Mouse (Mus musculus) cortical plate, adult 2 months (tissue): ENCODE results near the gene Tcp11x2. TPM values are rescaled to one million over a fixed set of nuclear protein-coding genes. Genes with fewer than 3 reads are reported as not detected.

Source experiments
- H3K27ac ChIP-seq: fragments of 200-500 bp; 2 replicates; pipeline ENCODE4 v1.5.1; 2012; ENCODE audit warnings: low read length, control low read depth, inconsistent platforms; ENCODE audit not compliant: insufficient read depth
- H3K4me1 ChIP-seq: fragments of 200-500 bp; 2 replicates; pipeline ENCODE4 v1.6.1; 2011; ENCODE audit warnings: low read length; ENCODE audit not compliant: control insufficient read depth, insufficient read depth
- H3K4me3 ChIP-seq: fragments of 200-500 bp; 2 replicates; pipeline ENCODE4 v1.5.1; 2011; ENCODE audit warnings: mild to moderate bottlenecking, low read length, control low read depth; ENCODE audit not compliant: insufficient read depth
- CTCF ChIP-seq: fragments of 200-500 bp; IDR thresholded peaks from 2 replicates; pipeline ENCODE4 v1.5.1; 2011; ENCODE audit warnings: mild to moderate bottlenecking, control low read depth, low read length; ENCODE audit not compliant: insufficient read depth; ENCODE audit errors: extremely low read depth
- POLR2A ChIP-seq: fragments of 200-500 bp; IDR thresholded peaks from 2 replicates; pipeline ENCODE4 v1.6.1; 2011; ENCODE audit warnings: mild to moderate bottlenecking, low read length, control low read depth; ENCODE audit not compliant: insufficient read depth; ENCODE audit errors: extremely low read depth
- polyA plus RNA-seq: library from polyadenylated mRNA; depleted of rRNA; stranded (reverse); fragments of >200 nt; gene quantifications from 2 replicates; pipeline ENCODE4 v1.2.3, GENCODE M21; 2012; rRNA removed

Tcp11x2 gene
- polyA plus RNA-seq, result not detected in 2 replicates

DNA sequence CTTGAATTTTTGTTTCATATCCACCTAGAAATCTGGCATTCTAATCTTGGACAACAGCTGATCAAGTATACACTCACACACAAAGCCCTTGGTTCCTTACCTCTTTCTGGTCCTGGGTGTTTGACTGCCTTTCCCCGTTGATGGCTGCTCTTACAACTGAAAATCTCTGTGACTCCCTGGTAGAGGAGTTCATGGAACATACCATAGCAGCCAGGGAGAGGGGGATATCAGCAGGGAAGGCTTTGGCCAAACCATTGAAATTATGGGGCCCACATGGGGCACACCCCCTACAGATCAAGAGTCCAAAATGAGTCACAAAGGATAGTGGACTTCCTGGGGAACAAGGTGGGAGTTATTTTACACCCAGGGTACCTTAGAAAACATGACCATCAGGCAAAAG, at the start of gene Tcp11x2:
Gene Tcp11x2, minus strand, starts transcription at position 158 of the 400 bp plus-strand sequence.
- H3K4me1 ChIP-seq, result no peaks in the 10 kb centered on the region
- TF ChIP-seq POLR2A (no peak), CTCF (no peak)
- H3K4me3 ChIP-seq, result no peak within 1 kb of the TSS
- H3K27ac ChIP-seq, result no peak within 1 kb of the TSS

DNA sequence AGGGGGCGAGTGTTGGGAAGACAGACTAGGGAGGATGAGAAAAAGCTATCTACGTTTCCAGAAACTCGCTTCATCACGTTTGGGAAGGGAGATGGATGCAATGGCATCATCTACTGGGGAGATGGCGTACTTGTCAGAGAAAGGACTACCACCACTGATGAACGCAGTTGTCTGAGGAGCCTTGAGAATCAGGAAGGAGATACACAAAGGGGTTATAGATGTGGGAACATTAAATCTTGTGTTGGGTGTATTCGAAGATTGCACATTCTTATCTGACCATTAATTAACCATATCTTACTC, 49.4 kb upstream of the Tcp11x2 start:
- TF ChIP-seq POLR2A (no peak), CTCF (no peak)
- Histone ChIP-seq H3K27ac (peak overlapping the region; percentile 53; the same call in 1 of the 2 replicates), H3K4me3 (peak overlapping the region; percentile 91)

DNA sequence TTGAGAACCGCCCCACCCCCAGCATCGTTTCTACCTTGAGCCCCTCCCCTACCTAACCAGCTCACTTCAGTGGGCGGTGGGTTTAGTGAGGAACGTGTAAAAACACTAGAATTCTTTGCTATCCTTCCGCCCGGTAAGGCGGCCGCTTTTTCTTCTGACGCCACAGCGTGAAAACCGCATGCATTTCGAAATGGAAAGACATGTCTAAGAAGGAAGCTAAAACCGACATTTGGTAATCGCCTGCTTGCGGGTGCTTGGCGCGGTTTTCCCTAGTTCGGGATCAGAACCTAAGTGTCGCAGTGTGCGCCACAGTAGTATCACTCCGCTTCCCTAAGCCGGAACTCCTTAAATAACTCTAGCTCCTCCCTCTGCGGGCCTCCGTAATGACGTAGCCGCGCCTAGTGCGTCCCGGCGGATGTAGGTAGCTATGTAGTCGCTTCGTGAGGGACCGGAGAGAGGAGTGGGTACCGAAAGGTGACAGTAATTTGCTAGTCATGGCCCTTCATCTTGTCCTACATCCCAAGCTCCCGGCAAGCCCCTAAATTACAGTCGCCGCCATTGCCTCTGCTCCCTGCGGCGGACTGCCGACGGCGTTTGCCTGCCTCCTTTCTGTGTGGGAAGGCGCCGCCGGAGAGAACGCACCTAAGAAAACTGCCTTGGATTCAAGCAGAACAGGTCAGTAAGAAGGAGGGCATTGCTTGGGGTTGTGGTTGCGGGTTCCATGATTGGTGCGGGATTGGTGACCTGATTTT, 48.9 kb upstream of the Tcp11x2 start, which contains the start of the genes Armcx5 and Gprasp1:
Gene Armcx5, plus strand, starts transcription at position 430 of the 752 bp plus-strand sequence.
Gene Gprasp1, plus strand, starts transcription at position 430 of the 752 bp plus-strand sequence.
- H3K4me1 ChIP-seq, result no peaks in the 10 kb centered on the region; the same call in 1 of the 2 replicates
- H3K4me3 ChIP-seq, result peak within 1 kb of the TSS; percentile 91
- TF ChIP-seq CTCF, result no peak
- peak; percentile 90 for TF ChIP-seq POLR2A
- H3K27ac ChIP-seq, result peak within 1 kb of the TSS; percentile 87

More for the DNA sequence above, 49.4 kb upstream of the Tcp11x2 start:
- no peaks in the 10 kb centered on the region; the same call in 1 of the 2 replicates for H3K4me1 ChIP-seq

GRCm38 (mm10) chrX:135738730-135739520, 45.3 kb upstream of the Tcp11x2 start:
- no peak overlapping the region for H3K27ac ChIP-seq
- TF ChIP-seq POLR2A (no peak), CTCF (no peak)
- H3K4me3 ChIP-seq, result no peak overlapping the region
- no peaks in the 10 kb centered on the region; the same call in 1 of the 2 replicates for H3K4me1 ChIP-seq

- TF ChIP-seq POLR2A (no peak), CTCF (no peak)
- H3K4me3 ChIP-seq, result no peak within 1 kb of the TSS
- no peaks in the 10 kb centered on the region for H3K4me1 ChIP-seq
- no peak within 1 kb of the TSS for H3K27ac ChIP-seq
Observed at GRCm38 (mm10) chrX:135725161-135725560, 31.6 kb upstream of the Tcp11x2 start, which contains the start of gene Tmsb15a. TSS of gene Tmsb15a (minus strand) at chrX:135725261.

- no peak overlapping the region for H3K4me3 ChIP-seq
- TF ChIP-seq POLR2A, result no peak
- no peak for TF ChIP-seq CTCF
Observed at GRCm38 (mm10) chrX:135712845-135713244, 19.3 kb upstream of the Tcp11x2 start.

GRCm38 (mm10) chrX:135704349-135704748, 10.8 kb upstream of the Tcp11x2 start:
- no peak for TF ChIP-seq POLR2A
- TF ChIP-seq CTCF, result no peak
- Histone ChIP-seq H3K4me1 (no peaks in the 10 kb centered on the region), H3K27ac (no peak overlapping the region), H3K4me3 (no peak overlapping the region)

More at GRCm38 (mm10) chrX:135712845-135713244, 19.3 kb upstream of the Tcp11x2 start:
- no peak overlapping the region for H3K27ac ChIP-seq
- H3K4me1 ChIP-seq, result no peaks in the 10 kb centered on the region

DNA sequence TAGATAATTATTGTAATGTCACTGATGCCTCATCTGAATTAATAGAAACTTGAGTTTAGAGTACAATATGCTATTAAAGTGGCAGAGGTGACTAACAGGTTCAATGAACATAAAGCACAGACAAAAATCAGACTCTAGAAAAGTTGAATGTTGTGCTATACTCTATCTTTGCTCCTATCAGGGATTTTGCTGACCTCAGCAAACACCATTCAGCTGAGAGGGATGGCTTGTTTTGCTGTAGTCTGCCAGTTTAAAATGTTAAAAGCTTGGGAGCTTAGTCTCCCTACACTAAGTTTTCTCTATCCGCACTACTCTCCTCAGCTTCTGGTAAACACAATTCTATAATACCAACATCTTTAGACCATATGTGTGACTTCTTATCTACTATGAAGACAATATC, 9.5 kb upstream of the Tcp11x2 start:
- Histone ChIP-seq H3K27ac (no peak overlapping the region), H3K4me3 (no peak overlapping the region), H3K4me1 (no peaks in the 10 kb centered on the region)
- TF ChIP-seq CTCF, result no peak
- no peak for TF ChIP-seq POLR2A

DNA sequence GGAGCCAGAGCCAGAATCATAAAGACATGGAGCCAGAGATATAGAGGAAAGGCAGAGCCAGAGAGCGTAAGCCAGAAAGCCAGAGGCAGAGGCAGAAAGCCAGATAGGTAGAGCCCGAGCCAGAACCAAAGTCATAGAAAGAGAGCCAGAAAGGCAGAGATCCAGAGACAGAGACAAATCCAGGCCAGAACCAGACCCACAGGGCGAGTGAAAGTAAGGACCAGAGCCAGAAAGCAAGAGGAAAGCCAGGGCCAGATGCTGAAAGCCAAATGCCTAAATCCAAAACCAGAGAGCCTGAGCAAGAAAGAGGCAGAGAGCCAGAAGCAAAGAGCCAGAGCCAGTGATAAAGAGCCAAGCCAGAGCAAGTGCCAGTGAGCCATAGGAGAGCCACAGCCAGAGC, 5.8 kb downstream of the Tcp11x2 start:
- H3K27ac ChIP-seq, result no peak overlapping the region
- no peak overlapping the region for H3K4me3 ChIP-seq
- no peaks in the 10 kb centered on the region for H3K4me1 ChIP-seq
- TF ChIP-seq POLR2A, result no peak
- TF ChIP-seq CTCF, result no peak
